Mouse (Mus musculus) small intestine, adult 2 months (tissue): Measurements from ENCODE around the gene Mlana.

Experiments
- CTCF ChIP-seq: fragments of 200-500 bp; IDR thresholded peaks from 2 replicates; pipeline ENCODE4 v1.5.1; 2012; ENCODE audit warnings: low read depth, mild to moderate bottlenecking, control low read depth, inconsistent platforms, low read length, moderate library complexity, mixed read lengths; ENCODE audit not compliant: insufficient replicate concordance, insufficient read length; ENCODE audit errors: extremely low read depth
- POLR2A ChIP-seq: fragments of 200-500 bp; IDR thresholded peaks from 2 replicates; pipeline ENCODE4 v1.6.1; 2012; ENCODE audit warnings: low read depth, mild to moderate bottlenecking, control low read depth, inconsistent platforms, low read length, moderate library complexity

DNA sequence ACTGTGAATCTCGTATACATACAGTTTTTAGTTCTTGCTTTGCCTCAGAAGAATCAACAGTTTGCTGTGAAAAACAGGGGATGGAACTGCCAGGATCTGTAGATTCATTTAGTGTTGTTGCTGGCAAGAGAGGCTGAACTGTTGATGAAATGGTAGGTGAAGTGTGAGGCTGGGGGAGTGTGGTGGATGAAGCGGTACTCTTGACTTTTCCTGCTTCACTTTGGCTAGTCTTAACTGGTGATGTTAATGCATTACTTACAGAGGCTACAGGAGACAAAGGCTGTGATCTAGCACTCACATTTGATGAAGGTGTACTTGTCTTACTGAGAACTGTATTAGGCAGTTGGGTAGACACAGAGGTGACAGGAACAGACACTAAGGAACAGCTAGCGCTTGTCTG is 20.9 kb downstream of the Mlana start:
- no peak for TF ChIP-seq CTCF
- no peak for TF ChIP-seq POLR2A
